Mouse (Mus musculus): ENCODE data around the gene Ceacam1. TPM values are rescaled to one million over a fixed set of nuclear protein-coding genes. Genes with fewer than 3 reads are reported as not detected.
"Not testable (repeated sequence)": the region's sequence is repeated elsewhere in the genome, so short reads cannot be mapped to it uniquely, and the experiment has no call there.

Gene Ceacam1
- polyA plus RNA-seq (2015; fragmentation: Nextera tagmentation; extraction: Ambion mirVana): 3.9 and 11.4 TPM in 2 replicates

GRCm38 (mm10) chr7:25477091-25477751 is at the start of gene Ceacam1:
Gene Ceacam1 (minus strand): TSS chr7:25477603.
- Histone ChIP-seq H3K4me2 (0 out of 2 replicates have a peak within 1 kb of the TSS, but pooled peaks have one; percentile 10), H3K4me3 (replicated peaks) (0 out of 2 replicates have a peak within 1 kb of the TSS, but pooled peaks have one; percentile 4), H3K4me1 (peaks cover 11% of the 10 kb centered on the region), H3K27ac (0 out of 2 replicates have a peak within 1 kb of the TSS, but pooled peaks have one; percentile 3)
- not testable (repeated sequence) for H3K27me3 ChIP-seq; H3K9me3 ChIP-seq (replicated peaks); H3K9ac ChIP-seq; H3K36me3 ChIP-seq
- ATAC-seq (replicated peaks; ENCODE audit: low FRiP score): peak; percentile 82
- 13% methylated on average over 5 of the region's 5 CpGs for WGBS

- not testable (repeated sequence) for ATAC-seq (replicated peaks; ENCODE audit: low FRiP score); H3K27ac ChIP-seq; H3K4me2 ChIP-seq; H3K9ac ChIP-seq; H3K27me3 ChIP-seq; H3K4me3 ChIP-seq (replicated peaks); H3K4me1 ChIP-seq; H3K36me3 ChIP-seq; H3K9me3 ChIP-seq (replicated peaks)
- WGBS: 70% methylated on average over 3 of the region's 5 CpGs
Measured at GRCm38 (mm10) chr7:25516070-25516777, 38.8 kb upstream of the Ceacam1 start.

- H3K9ac ChIP-seq; H3K27me3 ChIP-seq; ATAC-seq (replicated peaks; ENCODE audit: low FRiP score): not testable (repeated sequence)
Measured at GRCm38 (mm10) chr7:25515667-25516066, 38.3 kb upstream of the Ceacam1 start.

GRCm38 (mm10) chr7:25509925-25510324 is 32.5 kb upstream of the Ceacam1 start:
- H3K9me3 ChIP-seq (replicated peaks): no peaks in the 10 kb centered on the region
- H3K4me1 ChIP-seq: no peaks in the 10 kb centered on the region
- H3K4me3 ChIP-seq (replicated peaks): no peak overlapping the region
- H3K36me3 ChIP-seq: no peaks in the 10 kb centered on the region
- H3K27me3 ChIP-seq: no peaks in the 10 kb centered on the region
- WGBS: 17% methylated on average over 3 of the region's 3 CpGs
- ATAC-seq (replicated peaks; ENCODE audit: low FRiP score): no peak
- no peak overlapping the region for H3K4me2 ChIP-seq
- H3K9ac ChIP-seq: no peak overlapping the region
- H3K27ac ChIP-seq: no peak overlapping the region

More at GRCm38 (mm10) chr7:25515667-25516066, 38.3 kb upstream of the Ceacam1 start:
- WGBS: 62% methylated on average over 1 of the region's 1 CpGs
- H3K9me3 ChIP-seq (replicated peaks); H3K36me3 ChIP-seq; H3K4me1 ChIP-seq; H3K4me2 ChIP-seq; H3K4me3 ChIP-seq (replicated peaks); H3K27ac ChIP-seq: not testable (repeated sequence)

GRCm38 (mm10) chr7:25494649-25495048 is 17.2 kb upstream of the Ceacam1 start:
- Histone ChIP-seq H3K27me3 (no peaks in the 10 kb centered on the region), H3K27ac (no peak overlapping the region), H3K9ac (no peak overlapping the region), H3K9me3 (replicated peaks) (no peaks in the 10 kb centered on the region), H3K4me3 (replicated peaks) (no peak overlapping the region), H3K36me3 (no peaks in the 10 kb centered on the region), H3K4me2 (no peak overlapping the region), H3K4me1 (no peaks in the 10 kb centered on the region)
- WGBS: 86% methylated on average over 1 of the region's 1 CpGs
- ATAC-seq (replicated peaks; ENCODE audit: low FRiP score): no peak

GRCm38 (mm10) chr7:25490698-25491097 is 13.3 kb upstream of the Ceacam1 start:
- H3K9ac ChIP-seq; H3K4me2 ChIP-seq; H3K9me3 ChIP-seq (replicated peaks); ATAC-seq (replicated peaks; ENCODE audit: low FRiP score); H3K27me3 ChIP-seq; H3K4me3 ChIP-seq (replicated peaks); H3K36me3 ChIP-seq; H3K27ac ChIP-seq; H3K4me1 ChIP-seq: not testable (repeated sequence)
- no CpG with 5 or more reads among the region's 1 CpGs for WGBS

GRCm38 (mm10) chr7:25489382-25489781 is 12.0 kb upstream of the Ceacam1 start:
- H3K4me3 ChIP-seq (replicated peaks); H3K4me2 ChIP-seq: not testable (repeated sequence)
- 83% methylated on average over 3 of the region's 3 CpGs for WGBS

GRCm38 (mm10) chr7:25486186-25486585 is 8.8 kb upstream of the Ceacam1 start:
- Histone ChIP-seq H3K9ac (no peak overlapping the region), H3K4me3 (replicated peaks) (no peak overlapping the region), H3K27me3 (no peaks in the 10 kb centered on the region), H3K27ac (no peak overlapping the region), H3K4me2 (no peak overlapping the region), H3K4me1 (0 out of 2 replicates have a peak, but pooled peaks cover 3% of the 10 kb centered on the region), H3K9me3 (replicated peaks) (no peaks in the 10 kb centered on the region), H3K36me3 (no peaks in the 10 kb centered on the region)
- ATAC-seq (replicated peaks; ENCODE audit: low FRiP score): no peak
- 18% methylated on average over 1 of the region's 1 CpGs for WGBS

More at GRCm38 (mm10) chr7:25489382-25489781, 12.0 kb upstream of the Ceacam1 start:
- not testable (repeated sequence) for H3K36me3 ChIP-seq; ATAC-seq (replicated peaks; ENCODE audit: low FRiP score); H3K27me3 ChIP-seq; H3K27ac ChIP-seq; H3K4me1 ChIP-seq; H3K9me3 ChIP-seq (replicated peaks); H3K9ac ChIP-seq

GRCm38 (mm10) chr7:25485061-25485460 is 7.7 kb upstream of the Ceacam1 start:
- Histone ChIP-seq H3K36me3 (no peaks in the 10 kb centered on the region), H3K27ac (no peak overlapping the region), H3K4me1 (0 out of 2 replicates have a peak, but pooled peaks cover 3% of the 10 kb centered on the region), H3K9me3 (replicated peaks) (no peaks in the 10 kb centered on the region), H3K4me2 (no peak overlapping the region), H3K9ac (no peak overlapping the region), H3K4me3 (replicated peaks) (no peak overlapping the region), H3K27me3 (no peaks in the 10 kb centered on the region)
- WGBS: 77% methylated on average over 5 of the region's 5 CpGs
- ATAC-seq (replicated peaks; ENCODE audit: low FRiP score): no peak

- no peaks in the 10 kb centered on the region for H3K36me3 ChIP-seq
- H3K27me3 ChIP-seq: no peaks in the 10 kb centered on the region
- no peak for ATAC-seq (replicated peaks; ENCODE audit: low FRiP score)
- H3K27ac ChIP-seq: no peak overlapping the region
- no peak overlapping the region for H3K4me2 ChIP-seq
- 78% methylated on average over 8 of the region's 8 CpGs for WGBS
- H3K4me3 ChIP-seq (replicated peaks): no peak overlapping the region
- H3K9me3 ChIP-seq (replicated peaks): no peaks in the 10 kb centered on the region
- H3K9ac ChIP-seq: no peak overlapping the region
- 0 out of 2 replicates have a peak, but pooled peaks cover 3% of the 10 kb centered on the region for H3K4me1 ChIP-seq
Measured at GRCm38 (mm10) chr7:25483133-25483735, 5.8 kb upstream of the Ceacam1 start.

GRCm38 (mm10) chr7:25480791-25481190 is 3.4 kb upstream of the Ceacam1 start:
- ATAC-seq (replicated peaks; ENCODE audit: low FRiP score); H3K9ac ChIP-seq; H3K27me3 ChIP-seq; H3K4me2 ChIP-seq; H3K36me3 ChIP-seq; H3K4me3 ChIP-seq (replicated peaks); H3K9me3 ChIP-seq (replicated peaks); H3K27ac ChIP-seq: not testable (repeated sequence)
- 75% methylated on average over 8 of the region's 8 CpGs for whole genome bisulfite sequencing
- peaks cover 11% of the 10 kb centered on the region for H3K4me1 ChIP-seq

GRCm38 (mm10) chr7:25479440-25479839 is 2.0 kb upstream of the Ceacam1 start:
- no peak for ATAC-seq (replicated peaks; ENCODE audit: low FRiP score)
- H3K27me3 ChIP-seq: no peaks in the 10 kb centered on the region
- no peak overlapping the region for H3K27ac ChIP-seq
- no peaks in the 10 kb centered on the region for H3K9me3 ChIP-seq (replicated peaks)
- no peak overlapping the region for H3K4me2 ChIP-seq
- peaks cover 11% of the 10 kb centered on the region for H3K4me1 ChIP-seq
- 0% methylated on average over 1 of the region's 1 CpGs for WGBS
- H3K4me3 ChIP-seq (replicated peaks): no peak overlapping the region
- H3K36me3 ChIP-seq: no peaks in the 10 kb centered on the region
- H3K9ac ChIP-seq: no peak overlapping the region

Data from kidney, embryonic 15.5 days (tissue).